Mouse (Mus musculus): Measurements from ENCODE around the gene Aatf. TPM values are rescaled to one million over a fixed set of nuclear protein-coding genes. Genes with fewer than 3 reads are reported as not detected.

The Aatf gene
- total RNA-seq (2021), result 10 to 100 TPM; 12.8 to 13.1 TPM

DNA sequence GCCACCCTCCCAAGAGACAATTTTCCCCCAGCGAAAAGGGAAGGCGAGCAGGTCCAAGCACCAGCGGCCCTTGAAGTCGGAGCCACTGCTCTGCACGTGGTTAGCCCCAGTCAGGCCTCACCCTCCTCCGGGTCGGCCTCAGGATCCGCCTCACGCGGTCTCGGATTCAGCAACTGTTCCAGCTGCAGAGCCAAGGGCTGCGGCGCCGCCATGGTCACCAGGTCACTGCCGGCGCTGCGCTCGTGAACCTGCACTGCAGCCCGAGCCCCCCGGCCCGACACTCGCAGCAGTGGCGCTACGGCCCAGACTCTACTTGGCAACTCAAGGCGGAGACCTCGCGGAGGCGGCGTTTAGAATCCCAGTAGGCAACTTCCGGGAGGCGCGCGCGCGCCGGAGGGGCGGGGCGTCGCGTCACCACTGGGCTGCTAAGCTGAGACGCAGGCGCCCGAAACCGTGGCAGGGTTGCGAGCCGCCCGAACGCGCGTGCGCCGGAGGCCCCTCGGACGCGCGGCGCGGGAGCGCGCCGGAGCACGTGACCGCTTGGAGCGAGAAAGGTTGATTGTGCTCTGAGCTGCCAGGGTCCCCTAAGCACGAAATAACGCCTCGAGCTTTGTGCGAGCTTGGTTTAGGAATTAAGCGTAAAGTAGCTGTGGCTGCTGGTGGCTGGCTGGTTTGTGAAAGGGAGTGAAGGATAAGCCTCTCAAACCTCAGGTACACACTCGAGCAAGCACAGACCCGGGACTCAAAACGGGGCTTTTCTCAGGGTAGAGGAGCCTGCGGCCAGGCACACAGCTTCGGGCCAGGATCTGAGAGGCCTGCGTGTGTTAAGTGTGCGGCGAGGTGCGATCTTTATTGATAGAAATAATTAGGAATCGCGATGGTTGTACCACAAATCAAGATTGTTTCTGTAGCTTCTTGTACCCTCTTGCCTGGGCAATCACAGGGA lies at the start of gene Aatf:
Gene Aatf, minus strand, starts transcription at position 352 of the 946 bp plus-strand sequence.
- intact Hi-C loops (cut with DNase I), result loop anchor here (5.0 kb wide), 2 partner anchors 304 to 446 kb away; partner anchors contain the start of genes Dusp14 and Mrm1
- peak; percentile 93 for DNase-seq (ENCODE audit: low spot score)

DNA sequence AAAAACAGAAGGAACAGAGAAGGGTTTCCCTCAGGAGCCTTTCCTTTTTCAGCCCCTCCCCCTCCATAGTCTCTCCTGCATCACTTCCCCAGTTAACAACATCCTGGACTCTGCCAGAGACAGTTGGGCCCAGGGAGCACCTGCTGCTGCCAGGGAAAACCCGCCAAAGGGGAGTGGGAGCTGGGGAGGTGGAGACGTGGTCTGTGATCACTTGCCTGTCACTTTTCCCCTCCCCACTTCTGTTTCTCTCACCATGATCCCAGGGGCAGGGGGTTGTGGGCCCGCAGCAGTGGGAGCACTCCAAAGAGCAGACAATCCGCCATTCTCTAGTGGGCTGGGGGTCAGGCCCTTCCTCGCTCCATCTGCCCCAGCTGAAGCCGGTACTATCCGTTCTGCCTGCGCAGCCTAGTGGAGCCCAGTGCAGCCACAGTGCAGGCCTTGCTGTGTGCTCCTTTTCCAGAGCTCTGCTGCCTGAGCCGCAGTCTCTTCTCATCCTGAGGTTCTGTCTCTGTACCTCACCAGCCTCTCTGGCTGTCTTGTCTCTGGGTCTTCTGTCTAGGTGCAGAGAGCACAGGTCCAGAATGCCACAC lies 49.5 kb upstream of the Aatf start:
- no peak for DNase-seq (ENCODE audit: low spot score)
- intact Hi-C loops (cut with DNase I), result no loop called here

- intact Hi-C loops (cut with DNase I), result no loop called here
- no peak for DNase-seq (ENCODE audit: low spot score)
These were observed 48.2 kb upstream of the Aatf start for GRCm38 (mm10) chr11:84561546-84561945.

GRCm38 (mm10) chr11:84553821-84554450 lies 40.6 kb upstream of the Aatf start:
- no peak for DNase-seq (ENCODE audit: low spot score)
- intact Hi-C loops (cut with DNase I), result no loop called here

DNA sequence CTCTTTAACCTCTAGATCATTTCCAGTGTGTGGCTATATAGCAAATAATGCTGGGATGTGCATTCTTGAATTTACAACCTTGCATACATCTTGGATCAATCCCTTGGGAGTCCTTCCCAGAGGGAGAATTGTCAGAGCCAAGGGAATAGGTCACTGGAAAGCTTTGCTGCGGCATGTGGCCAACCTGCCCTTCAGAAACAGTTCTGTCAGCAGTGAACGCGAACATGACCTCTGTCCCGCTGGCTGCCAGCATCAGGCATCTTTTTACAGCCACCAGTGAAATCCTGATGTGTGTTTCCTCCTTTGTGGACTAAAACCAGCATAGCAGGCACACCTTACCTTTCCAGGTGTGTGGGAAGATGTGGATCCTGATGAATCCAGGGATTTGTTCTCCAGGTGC lies 38.0 kb upstream of the Aatf start:
- intact Hi-C loops (cut with DNase I), result no loop called here
- DNase-seq (ENCODE audit: low spot score), result no peak

- intact Hi-C loops (cut with DNase I), result no loop called here
- DNase-seq (ENCODE audit: low spot score), result no peak
These were observed 36.0 kb upstream of the Aatf start for GRCm38 (mm10) chr11:84549258-84549791.

DNA sequence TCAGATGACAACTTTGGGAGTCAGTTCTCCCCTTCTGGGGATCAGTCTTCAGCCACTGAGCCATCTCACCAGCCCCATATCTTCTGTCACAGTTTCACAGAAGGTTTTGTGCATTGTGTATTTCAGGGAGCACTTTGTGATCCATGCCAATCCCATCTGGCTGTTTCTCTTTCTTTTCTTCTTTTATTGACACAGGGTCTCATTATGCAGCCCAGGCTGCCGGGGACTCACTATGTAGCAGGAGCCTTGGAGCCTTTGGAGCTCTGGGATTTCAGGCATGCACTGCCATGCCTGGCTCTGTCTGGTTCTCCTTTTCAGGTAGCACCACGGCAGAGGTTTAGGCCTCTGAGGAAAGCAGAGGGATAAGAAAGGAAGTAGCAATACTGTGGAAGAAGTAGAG lies 35.0 kb upstream of the Aatf start:
- no peak for DNase-seq (ENCODE audit: low spot score)
- intact Hi-C loops (cut with DNase I), result no loop called here

DNA sequence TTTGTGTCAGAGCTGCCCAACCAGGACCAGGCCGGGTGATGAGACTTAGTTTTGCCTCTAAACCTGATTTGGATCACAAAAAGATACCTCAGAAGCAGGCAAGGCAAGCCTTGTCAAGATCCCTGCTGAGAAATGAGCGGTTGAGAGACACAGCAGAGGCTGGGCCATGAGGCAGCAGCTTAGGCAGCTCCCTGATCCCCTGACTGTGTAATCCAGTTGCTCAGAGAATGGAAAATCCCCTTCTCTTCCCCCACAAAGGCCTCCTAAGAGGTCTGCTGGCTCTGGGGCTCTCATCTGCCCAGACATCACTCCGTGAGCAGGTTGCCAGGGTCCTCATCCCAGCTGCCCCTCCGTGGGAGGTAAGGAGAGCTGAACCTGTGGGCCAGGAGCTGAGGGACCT lies 26.7 kb upstream of the Aatf start:
- intact Hi-C loops (cut with DNase I), result no loop called here
- DNase-seq (ENCODE audit: low spot score), result no peak

- DNase-seq (ENCODE audit: low spot score), result no peak
- intact Hi-C loops (cut with DNase I), result loop anchor here (10.0 kb wide), 1 partner anchor 265 kb away; no protein-coding TSS in a partner anchor
These were observed 16.7 kb upstream of the Aatf start for GRCm38 (mm10) chr11:84529797-84530703.

DNA sequence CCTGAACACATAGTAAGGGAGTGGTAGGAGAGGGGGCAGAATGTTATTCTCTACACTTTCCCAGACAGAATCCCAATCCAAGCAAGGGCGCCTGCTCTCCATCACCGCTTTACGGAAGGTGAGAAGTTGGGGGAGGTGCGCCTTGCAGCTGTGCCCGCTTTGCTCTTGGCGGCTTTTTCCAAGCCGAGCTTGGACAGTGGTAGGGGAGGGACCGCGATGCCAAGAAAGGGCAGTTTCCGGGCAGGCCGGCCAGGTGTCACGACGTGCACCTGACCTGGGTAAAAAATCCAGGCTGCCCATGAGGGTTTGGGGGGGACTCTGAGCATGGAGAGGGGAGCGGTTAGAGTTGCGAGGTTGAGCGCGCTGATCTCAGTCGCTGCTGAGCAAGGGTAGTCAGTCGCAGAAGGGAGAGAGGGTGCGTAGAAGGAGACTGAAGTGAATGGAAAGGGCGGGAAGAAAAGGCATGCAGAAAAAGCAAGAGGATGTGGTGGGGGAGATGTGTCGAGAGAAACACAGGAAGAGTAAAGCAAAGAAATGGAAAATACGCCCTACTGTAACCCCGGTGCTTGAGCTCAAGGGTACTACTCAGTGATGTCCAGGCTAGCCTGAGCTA lies 15.9 kb upstream of the Aatf start:
- DNase-seq (ENCODE audit: low spot score), result no peak
- intact Hi-C loops (cut with DNase I), result loop anchor here (10.0 kb wide), 1 partner anchor 266 kb away; no protein-coding TSS in a partner anchor

DNA sequence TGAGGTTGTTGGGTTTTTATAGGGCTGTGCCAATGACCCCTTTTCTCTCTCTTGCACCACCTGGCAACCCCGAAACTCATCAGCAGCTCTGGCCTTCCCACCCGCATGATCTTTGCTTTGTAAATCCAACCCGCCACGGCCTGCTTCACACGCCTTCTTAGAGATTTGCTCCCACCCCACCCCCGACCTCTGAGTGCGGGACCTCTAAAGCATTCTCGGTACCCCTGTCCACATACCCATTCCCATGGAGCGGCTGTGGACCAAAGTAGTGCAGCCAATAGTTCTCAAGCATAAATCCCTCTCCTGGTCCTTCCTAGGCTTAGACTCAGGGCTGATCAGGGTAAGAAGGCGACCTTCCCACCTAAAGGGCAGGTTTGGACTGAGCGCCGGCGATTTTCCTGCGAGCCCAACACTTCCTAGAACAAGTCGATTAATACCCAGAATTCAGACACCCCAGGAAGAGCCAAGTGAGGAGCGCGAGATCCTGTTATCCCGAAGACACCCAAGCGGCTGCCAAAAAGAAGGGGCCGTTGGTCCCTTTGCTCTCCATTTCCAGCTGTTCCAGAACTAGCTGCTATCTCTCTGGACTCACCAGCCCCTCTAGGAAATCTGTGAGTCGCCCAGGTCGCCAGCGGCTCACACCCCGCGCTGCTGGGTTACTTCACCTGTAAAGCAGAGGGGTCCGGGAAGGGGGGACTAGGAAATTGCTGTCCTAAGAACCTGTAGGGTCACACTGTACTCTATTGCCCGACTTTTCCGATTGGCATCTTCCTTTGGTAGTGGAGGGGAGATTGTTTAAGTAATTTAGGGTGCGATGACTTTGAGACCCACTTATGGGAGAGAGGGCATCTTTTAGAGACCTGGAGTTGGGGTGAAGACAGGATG lies 13.9 kb upstream of the Aatf start:
- intact Hi-C loops (cut with DNase I), result loop anchor here (10.0 kb wide), 1 partner anchor 268 kb away; no protein-coding TSS in a partner anchor
- DNase-seq (ENCODE audit: low spot score), result no peak

- intact Hi-C loops (cut with DNase I), result loop anchor here (10.0 kb wide), 1 partner anchor 268 kb away; no protein-coding TSS in a partner anchor
These were observed 13.1 kb upstream of the Aatf start for GRCm38 (mm10) chr11:84526451-84526850.

GRCm38 (mm10) chr11:84525421-84526274 lies 12.3 kb upstream of the Aatf start, which contains the start of gene Lhx1:
Lhx1 (minus strand) TSS chr11:84525535.
- intact Hi-C loops (cut with DNase I), result loop anchor here (10.0 kb wide), 1 partner anchor 269 kb away; no protein-coding TSS in a partner anchor
- DNase-seq (ENCODE audit: low spot score), result no peak

More at GRCm38 (mm10) chr11:84526451-84526850, 13.1 kb upstream of the Aatf start:
- no peak for DNase-seq (ENCODE audit: low spot score)

DNA sequence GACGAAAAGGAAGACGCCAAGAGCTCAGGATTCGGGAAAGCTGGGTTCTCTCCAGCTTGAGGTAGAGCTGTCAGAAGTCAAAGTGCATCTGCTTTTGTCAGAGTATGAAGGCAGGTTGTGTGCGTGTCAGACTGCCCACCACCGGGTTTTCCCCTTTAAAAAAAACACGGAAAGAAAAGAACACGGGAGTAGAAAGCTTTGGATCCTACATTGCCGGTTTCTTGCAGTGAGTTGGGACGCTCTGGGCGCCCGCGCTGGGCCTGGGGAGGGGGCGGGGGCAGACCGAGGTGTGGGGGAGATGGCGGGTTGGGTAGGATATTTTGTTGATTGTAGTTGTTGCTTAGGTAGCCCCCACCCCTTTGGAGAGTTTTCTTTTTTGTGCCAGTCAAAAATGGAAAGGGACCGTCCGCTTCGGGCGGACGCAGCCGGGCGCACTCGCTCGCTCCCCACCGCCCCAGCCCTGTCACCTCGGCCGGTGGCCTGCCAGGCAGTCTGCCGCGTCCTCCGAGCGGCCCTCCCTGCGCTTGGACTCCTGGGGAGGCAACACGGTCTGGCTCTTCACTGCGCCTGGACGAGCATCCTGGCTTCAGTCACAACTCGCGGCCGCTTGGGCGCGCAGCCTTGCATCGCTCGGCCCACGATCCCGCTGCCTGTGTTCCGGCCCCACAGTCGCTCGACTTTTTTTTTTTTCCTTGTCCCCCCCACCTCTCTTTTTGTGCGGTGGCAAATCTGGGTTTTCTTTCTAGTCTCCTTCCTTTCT lies 11.4 kb upstream of the Aatf start:
- no peak for DNase-seq (ENCODE audit: low spot score)
- intact Hi-C loops (cut with DNase I), result loop anchor here (10.0 kb wide), 1 partner anchor 270 kb away; no protein-coding TSS in a partner anchor

- intact Hi-C loops (cut with DNase I), result loop anchor here (10.0 kb wide), 1 partner anchor 271 kb away; no protein-coding TSS in a partner anchor
- DNase-seq (ENCODE audit: low spot score), result no peak
These were observed 10.7 kb upstream of the Aatf start for GRCm38 (mm10) chr11:84523841-84524510.

All from heart, postnatal 25 days (tissue).